Mouse (Mus musculus) C2C12 (cell line): Measurements from ENCODE around the gene Dctn5.
A peak's percentile ranks its signal among the peaks of the same experiment; 100 is the strongest.

Experiments used
- CEBPB ChIP-seq: IDR thresholded peaks from one replicate; pipeline ENCODE4 v1.6.1; 2011; ENCODE audit warnings: low read depth, mild to moderate bottlenecking, control low read depth, moderate library complexity
- CTCF ChIP-seq: IDR thresholded peaks from one replicate; pipeline ENCODE4 v1.5.1; 2011; ENCODE audit not compliant: control insufficient read depth, insufficient read depth, insufficient read length
- FOSL1 ChIP-seq: IDR thresholded peaks from one replicate; pipeline ENCODE4 v1.8.0; 2011; ENCODE audit warnings: mild to moderate bottlenecking, low read length; ENCODE audit not compliant: poor library complexity, insufficient read depth, severe bottlenecking
- MAX ChIP-seq: IDR thresholded peaks from one replicate; pipeline ENCODE4 v1.6.1; 2011; ENCODE audit warnings: mild to moderate bottlenecking, control low read depth
- MYOD1 ChIP-seq: IDR thresholded peaks from one replicate; pipeline ENCODE4 v1.6.1; 2011; ENCODE audit warnings: low read depth; ENCODE audit not compliant: control insufficient read depth, insufficient read length
- MYOG ChIP-seq: IDR thresholded peaks from one replicate; pipeline ENCODE4 v1.6.1; 2011; ENCODE audit not compliant: control insufficient read depth, insufficient read length; ENCODE audit errors: extremely low read depth
- USF1 ChIP-seq: IDR thresholded peaks from one replicate; pipeline ENCODE4 v1.6.1; 2011; ENCODE audit warnings: low read depth, mild to moderate bottlenecking, control low read depth, moderate library complexity

GRCm38 (mm10) chr7:122189484-122189883 is 56.6 kb downstream of the Dctn5 start:
- TF ChIP-seq CTCF = peak; percentile 8
- no peak for TF ChIP-seq MYOD1
- TF ChIP-seq USF1 = no peak
- TF ChIP-seq MYOG = no peak
- TF ChIP-seq MAX = no peak
- no peak for TF ChIP-seq CEBPB
- no peak for TF ChIP-seq FOSL1
